Mouse (Mus musculus): ENCODE data around the gene Umodl1. TPM values are rescaled to one million over a fixed set of nuclear protein-coding genes. Genes with fewer than 3 reads are reported as not detected.

Umodl1 gene
- polyA plus RNA-seq, 1 experiment from 2014 or later = not detected

DNA sequence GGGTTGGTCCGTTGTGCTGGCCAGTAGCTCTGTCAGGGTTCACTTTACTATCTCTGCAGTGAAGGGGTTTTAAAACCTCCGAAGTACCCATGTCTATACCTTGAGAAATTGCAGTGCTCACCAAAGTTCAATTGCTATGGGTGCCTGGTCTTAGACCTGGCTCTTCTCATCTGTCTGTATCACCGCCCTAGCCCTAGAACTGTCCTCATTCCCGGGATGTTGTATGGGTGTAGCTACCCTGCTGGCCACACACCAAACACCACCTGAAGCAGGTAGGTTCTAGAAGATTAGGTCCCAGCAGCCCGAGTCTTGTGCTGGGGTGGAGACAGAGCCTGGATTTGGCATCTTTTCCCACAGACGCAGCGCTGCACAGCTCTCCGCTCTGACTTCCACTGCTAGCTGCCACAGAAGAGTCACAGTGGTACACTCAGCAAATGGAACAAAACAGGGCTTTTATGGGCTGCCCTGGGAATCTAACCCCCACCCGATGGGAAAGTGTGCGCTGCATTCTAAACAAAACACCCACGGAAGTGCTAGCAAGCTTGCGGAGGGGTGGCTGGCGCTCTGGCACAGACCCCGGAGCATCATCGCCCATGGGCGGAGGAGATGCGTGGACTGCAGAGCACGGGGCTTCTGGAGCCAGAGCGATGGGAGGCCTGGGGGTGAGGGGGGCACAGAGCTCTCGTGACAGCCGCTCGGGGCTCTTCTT lies 81.9 kb downstream of the Umodl1 start:
- Histone ChIP-seq H3K4me2 (replicated peaks; ENCODE audit: low read depth, low read length) (no peak overlapping the region), H3K9me3 (ENCODE audit: low read length) (no peaks in the 10 kb centered on the region), H3K27me3 (replicated peaks; ENCODE audit: insufficient read depth, low read length) (no peaks in the 10 kb centered on the region), H3K27ac (ENCODE audit: low read length) (no peak overlapping the region), H3K36me3 (ENCODE audit: insufficient read depth, low read length) (no peaks in the 10 kb centered on the region), H3K4me3 (ENCODE audit: low read depth, low read length) (no peak overlapping the region), H3K9ac (replicated peaks; ENCODE audit: low read depth) (no peak overlapping the region), H3K4me1 (ENCODE audit: insufficient read depth, low read depth, low read length) (no peaks in the 10 kb centered on the region)
- WGBS = 81% methylated on average over 22 of the region's 22 CpGs
- no peak for TF ChIP-seq EP300 (IDR thresholded peaks at IDR 0.05)
- no peak for TF ChIP-seq CTCF (IDR thresholded peaks at IDR 0.05)
- no peak for ATAC-seq
- no peak for DNase-seq (ENCODE audit: low spot score)

DNA sequence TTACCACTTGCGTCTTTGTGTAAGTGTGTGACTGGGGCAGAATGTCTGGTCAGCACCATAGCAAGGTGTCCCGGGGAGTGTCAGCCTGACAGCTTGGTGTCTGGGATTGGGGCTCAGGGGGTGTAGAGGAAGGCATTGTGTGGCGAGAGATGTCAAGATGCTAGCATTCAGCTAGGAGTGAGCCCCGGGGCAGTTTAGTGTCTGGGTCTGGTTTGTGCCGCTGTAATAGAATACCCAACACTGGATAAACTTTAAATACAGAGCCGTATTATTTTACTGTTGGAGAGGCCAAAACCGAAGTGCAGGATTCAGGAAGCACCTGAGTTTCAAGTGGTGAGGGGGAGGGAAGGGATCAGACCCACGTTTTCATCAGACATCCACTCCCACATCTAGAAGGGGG lies 82.9 kb downstream of the Umodl1 start:
- no peaks in the 10 kb centered on the region for H3K36me3 ChIP-seq (ENCODE audit: insufficient read depth, low read length)
- TF ChIP-seq CTCF (IDR thresholded peaks at IDR 0.05) (no peak), EP300 (IDR thresholded peaks at IDR 0.05) (no peak)
- H3K4me3 ChIP-seq (ENCODE audit: low read depth, low read length) = no peak overlapping the region
- no peaks in the 10 kb centered on the region for H3K27me3 ChIP-seq (replicated peaks; ENCODE audit: insufficient read depth, low read length)
- DNase-seq (ENCODE audit: low spot score) (no peak), ATAC-seq (no peak)
- no peak overlapping the region for H3K4me2 ChIP-seq (replicated peaks; ENCODE audit: low read depth, low read length)
- no peak overlapping the region for H3K27ac ChIP-seq (ENCODE audit: low read length)
- H3K9ac ChIP-seq (replicated peaks; ENCODE audit: low read depth) = no peak overlapping the region
- no peaks in the 10 kb centered on the region for H3K9me3 ChIP-seq (ENCODE audit: low read length)
- 48% methylated on average over 8 of the region's 8 CpGs for WGBS
- H3K4me1 ChIP-seq (ENCODE audit: insufficient read depth, low read depth, low read length) = no peaks in the 10 kb centered on the region

DNA sequence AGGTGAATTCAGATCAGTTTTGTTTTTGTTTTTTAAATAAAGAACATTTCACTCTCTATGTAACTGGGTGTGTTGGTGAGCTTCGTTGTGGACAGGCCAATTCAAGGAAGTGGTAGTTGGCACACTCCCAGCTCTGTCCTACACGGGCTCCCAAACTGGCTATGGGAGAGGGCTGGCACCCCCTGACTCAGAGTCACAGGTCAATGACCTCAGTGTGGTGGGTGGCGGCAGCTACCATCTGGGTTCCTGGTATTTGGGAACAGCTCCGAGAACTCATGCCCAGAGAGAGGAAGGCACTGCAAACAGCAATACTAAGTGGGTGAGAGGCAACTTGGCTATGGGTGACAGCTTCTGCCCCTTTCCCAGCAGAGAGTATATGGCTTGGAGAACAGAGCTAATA lies 83.9 kb downstream of the Umodl1 start:
- H3K4me1 ChIP-seq (ENCODE audit: insufficient read depth, low read depth, low read length) = no peaks in the 10 kb centered on the region
- 35% methylated on average over 4 of the region's 4 CpGs for WGBS
- H3K27ac ChIP-seq (ENCODE audit: low read length) = no peak overlapping the region
- no peaks in the 10 kb centered on the region for H3K27me3 ChIP-seq (replicated peaks; ENCODE audit: insufficient read depth, low read length)
- no peaks in the 10 kb centered on the region for H3K9me3 ChIP-seq (ENCODE audit: low read length)
- ATAC-seq (peak; percentile 57), DNase-seq (ENCODE audit: low spot score) (peak; percentile 60)
- no peak for TF ChIP-seq CTCF (IDR thresholded peaks at IDR 0.05)
- TF ChIP-seq EP300 (IDR thresholded peaks at IDR 0.05) = peak; percentile 21; the same call in 1 of the 2 replicates
- no peak overlapping the region for H3K4me2 ChIP-seq (replicated peaks; ENCODE audit: low read depth, low read length)
- no peak overlapping the region for H3K4me3 ChIP-seq (ENCODE audit: low read depth, low read length)
- H3K9ac ChIP-seq (replicated peaks; ENCODE audit: low read depth) = no peak overlapping the region
- no peaks in the 10 kb centered on the region for H3K36me3 ChIP-seq (ENCODE audit: insufficient read depth, low read length)

DNA sequence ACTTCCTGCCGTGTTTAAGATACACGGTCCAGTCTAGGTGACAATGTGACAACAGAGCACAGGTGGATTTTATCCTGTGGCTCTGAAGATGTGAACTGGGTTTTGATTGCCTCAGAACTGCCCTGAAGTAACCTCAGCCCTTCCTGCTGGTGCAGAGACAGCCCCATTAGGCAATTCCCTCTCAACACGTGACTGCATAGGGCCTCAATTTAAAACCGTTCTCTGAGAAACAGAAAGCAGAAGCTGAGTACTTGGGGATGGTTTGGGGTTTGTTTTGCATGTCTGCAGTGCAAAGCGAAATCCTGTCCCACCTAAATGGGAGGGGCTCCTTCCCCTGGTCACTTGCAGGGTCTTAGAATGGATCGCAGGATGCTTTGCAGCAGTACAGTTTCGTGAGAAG lies 85.2 kb downstream of the Umodl1 start:
- no peak overlapping the region for H3K9ac ChIP-seq (replicated peaks; ENCODE audit: low read depth)
- no peak overlapping the region for H3K4me2 ChIP-seq (replicated peaks; ENCODE audit: low read depth, low read length)
- WGBS = 46% methylated on average over 7 of the region's 7 CpGs
- H3K27me3 ChIP-seq (replicated peaks; ENCODE audit: insufficient read depth, low read length) = no peaks in the 10 kb centered on the region
- no peaks in the 10 kb centered on the region for H3K36me3 ChIP-seq (ENCODE audit: insufficient read depth, low read length)
- no peak overlapping the region for H3K4me3 ChIP-seq (ENCODE audit: low read depth, low read length)
- TF ChIP-seq CTCF (IDR thresholded peaks at IDR 0.05) = no peak
- no peak; the same call in 1 of the 2 replicates for TF ChIP-seq EP300 (IDR thresholded peaks at IDR 0.05)
- DNase-seq (ENCODE audit: low spot score) = peak; percentile 86
- no peak overlapping the region for H3K27ac ChIP-seq (ENCODE audit: low read length)
- H3K9me3 ChIP-seq (ENCODE audit: low read length) = no peaks in the 10 kb centered on the region
- H3K4me1 ChIP-seq (ENCODE audit: insufficient read depth, low read depth, low read length) = no peaks in the 10 kb centered on the region
- ATAC-seq = peak; percentile 75

DNA sequence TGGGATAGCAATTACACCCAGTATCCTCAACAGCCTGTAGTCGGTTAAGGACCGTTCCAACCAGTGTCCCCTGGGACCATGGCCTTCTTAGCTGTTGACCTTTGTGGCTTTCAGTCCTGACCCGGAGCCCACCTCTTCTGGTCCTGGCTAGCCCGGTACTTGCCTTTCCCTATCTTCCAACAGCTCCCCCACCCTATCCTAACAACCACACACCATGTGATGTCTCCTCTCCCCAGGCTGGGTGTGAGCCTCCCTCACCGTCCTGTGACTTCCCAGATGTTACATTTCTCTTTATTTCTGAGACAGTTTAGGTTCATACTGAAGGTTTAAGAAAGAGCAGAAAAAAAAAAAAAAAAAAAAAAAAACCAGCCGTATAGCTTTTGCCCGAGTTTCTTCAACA lies 86.0 kb downstream of the Umodl1 start:
- H3K9ac ChIP-seq (replicated peaks; ENCODE audit: low read depth) = no peak overlapping the region
- no peak overlapping the region for H3K4me3 ChIP-seq (ENCODE audit: low read depth, low read length)
- H3K27ac ChIP-seq (ENCODE audit: low read length) = no peak overlapping the region
- no peaks in the 10 kb centered on the region for H3K36me3 ChIP-seq (ENCODE audit: insufficient read depth, low read length)
- DNase-seq (ENCODE audit: low spot score) = peak; percentile 34
- no peaks in the 10 kb centered on the region for H3K9me3 ChIP-seq (ENCODE audit: low read length)
- 62% methylated on average over 7 of the region's 7 CpGs for WGBS
- H3K27me3 ChIP-seq (replicated peaks; ENCODE audit: insufficient read depth, low read length) = no peaks in the 10 kb centered on the region
- H3K4me2 ChIP-seq (replicated peaks; ENCODE audit: low read depth, low read length) = no peak overlapping the region
- no peaks in the 10 kb centered on the region for H3K4me1 ChIP-seq (ENCODE audit: insufficient read depth, low read depth, low read length)
- ATAC-seq = no peak
- TF ChIP-seq CTCF (IDR thresholded peaks at IDR 0.05) = no peak
- TF ChIP-seq EP300 (IDR thresholded peaks at IDR 0.05) = no peak

DNA sequence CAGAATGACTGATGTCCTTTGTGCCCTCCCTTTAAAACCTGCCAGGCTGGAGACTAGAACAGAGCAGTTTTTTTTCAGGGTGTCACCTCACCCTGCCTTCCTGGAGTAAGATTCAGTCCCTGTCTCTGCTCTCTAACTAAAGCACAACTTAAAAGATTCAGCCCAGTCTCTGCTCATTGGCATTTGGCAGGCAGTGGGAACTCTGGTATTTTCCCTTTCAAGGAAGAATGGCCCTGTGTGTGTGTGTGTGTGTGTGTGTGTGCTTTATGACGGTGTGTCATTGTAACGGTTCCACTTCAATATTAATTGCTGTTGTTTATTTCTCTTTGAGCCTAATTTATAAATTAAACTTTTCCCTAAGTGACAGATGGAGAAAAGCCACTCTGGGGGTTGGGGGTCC lies 88.3 kb downstream of the Umodl1 start:
- no peak overlapping the region for H3K4me2 ChIP-seq (replicated peaks; ENCODE audit: low read depth, low read length)
- TF ChIP-seq EP300 (IDR thresholded peaks at IDR 0.05) (no peak), CTCF (IDR thresholded peaks at IDR 0.05) (no peak)
- no peak overlapping the region for H3K27ac ChIP-seq (ENCODE audit: low read length)
- H3K36me3 ChIP-seq (ENCODE audit: insufficient read depth, low read length) = no peaks in the 10 kb centered on the region
- H3K9me3 ChIP-seq (ENCODE audit: low read length) = no peaks in the 10 kb centered on the region
- WGBS = 43% methylated on average over 2 of the region's 2 CpGs
- no peaks in the 10 kb centered on the region for H3K4me1 ChIP-seq (ENCODE audit: insufficient read depth, low read depth, low read length)
- no peaks in the 10 kb centered on the region for H3K27me3 ChIP-seq (replicated peaks; ENCODE audit: insufficient read depth, low read length)
- DNase-seq (ENCODE audit: low spot score) = no peak
- ATAC-seq = no peak
- H3K4me3 ChIP-seq (ENCODE audit: low read depth, low read length) = no peak overlapping the region
- H3K9ac ChIP-seq (replicated peaks; ENCODE audit: low read depth) = no peak overlapping the region

Data from lung, postnatal 0 days (tissue).